Mouse (Mus musculus) spleen, adult 2 months (tissue): ENCODE results near the gene Pcdh15.

Source experiments
- CTCF ChIP-seq: fragments of 200-500 bp; IDR thresholded peaks from 2 replicates; pipeline ENCODE4 v1.5.1; 2011; ENCODE audit warnings: mild to moderate bottlenecking, inconsistent platforms; ENCODE audit not compliant: insufficient read depth, insufficient read length, insufficient replicate concordance; ENCODE audit errors: extremely low read depth
- POLR2A ChIP-seq: fragments of 200-500 bp; IDR thresholded peaks from 2 replicates; pipeline ENCODE4 v1.6.1; 2011; ENCODE audit warnings: low read depth, low read length, inconsistent platforms

GRCm38 (mm10) chr10:73733246-73733645, 634.1 kb downstream of the Pcdh15 start:
- TF ChIP-seq CTCF (no peak), POLR2A (no peak)
